Mouse (Mus musculus) C2C12 (cell line): Measurements from ENCODE around the gene Ccser1. TPM values are rescaled to one million over a fixed set of nuclear protein-coding genes. Genes with fewer than 3 reads are reported as not detected.

Experiments
- H3K27me3 ChIP-seq: one replicate; pipeline ENCODE4 v1.6.1; 2011; ENCODE audit not compliant: control insufficient read depth, insufficient read depth, insufficient read length
- H3K36me3 ChIP-seq: one replicate; pipeline ENCODE4 v1.6.1; 2011; ENCODE audit not compliant: control insufficient read depth, insufficient read depth
- H3K4me3 ChIP-seq: one replicate; pipeline ENCODE4 v1.5.1; 2011; ENCODE audit warnings: mild to moderate bottlenecking, control low read depth; ENCODE audit not compliant: poor library complexity, insufficient read depth, severe bottlenecking
- H3K79me2 ChIP-seq: one replicate; pipeline ENCODE4 v1.6.1; 2011; ENCODE audit not compliant: control insufficient read depth, insufficient read depth
- H3K79me3 ChIP-seq: one replicate; pipeline ENCODE4 v1.6.1; 2011; ENCODE audit warnings: low read depth, control low read depth
- H3ac ChIP-seq: one replicate; pipeline ENCODE3; 2011; ENCODE audit warnings: low read depth; ENCODE audit not compliant: control insufficient read depth, insufficient read length
- CEBPB ChIP-seq: IDR thresholded peaks from one replicate; pipeline ENCODE4 v1.6.1; 2011; ENCODE audit warnings: low read depth, mild to moderate bottlenecking, control low read depth, moderate library complexity
- CTCF ChIP-seq: IDR thresholded peaks from one replicate; pipeline ENCODE4 v1.5.1; 2011; ENCODE audit not compliant: control insufficient read depth, insufficient read depth, insufficient read length
- FOSL1 ChIP-seq: IDR thresholded peaks from one replicate; pipeline ENCODE4 v1.8.0; 2011; ENCODE audit warnings: mild to moderate bottlenecking, low read length; ENCODE audit not compliant: poor library complexity, insufficient read depth, severe bottlenecking
- MAX ChIP-seq: IDR thresholded peaks from one replicate; pipeline ENCODE4 v1.6.1; 2011; ENCODE audit warnings: mild to moderate bottlenecking, control low read depth
- MYOD1 ChIP-seq: IDR thresholded peaks from one replicate; pipeline ENCODE4 v1.6.1; 2011; ENCODE audit warnings: low read depth; ENCODE audit not compliant: control insufficient read depth, insufficient read length
- MYOG ChIP-seq: IDR thresholded peaks from one replicate; pipeline ENCODE4 v1.6.1; 2011; ENCODE audit not compliant: control insufficient read depth, insufficient read length; ENCODE audit errors: extremely low read depth
- USF1 ChIP-seq: IDR thresholded peaks from one replicate; pipeline ENCODE4 v1.6.1; 2011; ENCODE audit warnings: low read depth, mild to moderate bottlenecking, control low read depth, moderate library complexity
- polyA plus RNA-seq: library from polyadenylated mRNA; unstranded; fragments of >200 nt; fragmentation: generic; extraction: Trizol; gene quantifications from one replicate; pipeline ENCODE4 v1.2.1, GENCODE M21; 2012; ENCODE audit warnings: missing spikeins

Gene Ccser1
- polyA plus RNA-seq, 1 experiment, result 0.68 TPM

DNA sequence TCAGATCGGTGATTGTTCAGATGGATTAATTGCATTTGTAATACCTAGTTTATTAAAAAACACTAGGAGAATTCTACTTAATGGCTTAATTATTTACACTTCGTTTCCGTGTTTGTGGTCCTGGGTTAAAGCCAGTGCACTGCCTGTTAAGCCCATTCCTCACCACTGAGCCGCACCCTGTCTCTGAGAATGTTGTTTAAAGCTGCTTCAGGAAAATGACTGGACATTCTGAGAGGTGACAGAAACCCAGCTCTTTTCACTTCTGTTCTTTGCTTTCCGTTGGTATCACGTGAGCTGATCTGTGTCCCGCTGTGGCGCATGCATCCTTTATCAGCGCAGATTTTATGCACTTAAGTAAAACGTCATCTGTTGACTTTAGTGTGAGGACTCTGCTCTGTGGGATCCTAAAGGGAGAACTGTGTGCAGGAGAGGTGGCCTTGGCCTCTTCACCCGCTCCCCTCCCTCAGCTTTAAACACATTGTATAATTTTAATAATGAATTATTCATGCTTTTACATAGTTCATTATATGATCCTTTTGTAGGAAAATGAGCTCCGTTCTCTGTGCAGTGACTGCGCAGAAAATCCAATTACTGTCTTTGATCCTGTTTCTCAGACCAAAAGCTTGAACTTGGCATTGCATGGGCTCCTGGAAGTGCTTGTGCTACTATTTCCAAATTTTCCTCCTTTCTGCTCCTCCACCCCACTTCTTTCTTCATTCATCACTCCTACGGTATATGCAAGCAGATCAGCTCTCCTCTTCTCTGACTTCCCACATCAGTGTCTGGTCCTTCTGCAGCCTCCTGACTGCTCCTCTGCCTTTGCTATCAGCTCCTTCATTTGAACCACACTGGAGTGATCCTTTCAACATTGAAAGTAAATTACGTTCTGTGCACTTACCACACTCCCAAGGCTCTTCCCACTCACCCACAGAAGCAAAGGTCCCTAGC lies 149.7 kb downstream of the Ccser1 start:
- Histone ChIP-seq H3K79me3 (no peaks in the 10 kb centered on the region), H3K36me3 (no peaks in the 10 kb centered on the region), H3K79me2 (no peaks in the 10 kb centered on the region), H3K27me3 (no peaks in the 10 kb centered on the region), H3K4me3 (no peak overlapping the region), H3ac (no peak overlapping the region)
- TF ChIP-seq MYOG (no peak), FOSL1 (no peak), USF1 (no peak)

DNA sequence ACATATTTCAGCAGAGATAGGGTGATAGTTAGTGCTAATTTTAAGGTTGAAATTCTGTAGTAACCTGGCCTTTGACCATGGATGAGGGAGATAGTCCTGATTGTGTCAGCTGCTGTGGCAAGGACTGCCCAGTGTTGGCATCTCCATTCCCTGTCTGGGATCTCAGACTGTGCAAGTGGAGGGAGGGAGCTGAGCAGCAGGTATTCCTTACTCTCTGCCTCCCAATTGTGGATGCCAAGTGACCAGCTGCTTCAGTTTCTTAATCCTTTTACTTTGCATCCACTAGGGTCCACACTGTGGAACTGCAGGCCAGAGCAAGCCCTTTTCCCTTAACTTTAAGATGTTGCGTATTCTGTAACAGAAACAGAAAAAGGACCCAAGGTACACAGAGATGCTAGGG lies 154.3 kb downstream of the Ccser1 start:
- Histone ChIP-seq H3K27me3 (no peaks in the 10 kb centered on the region), H3ac (no peak overlapping the region), H3K79me3 (no peaks in the 10 kb centered on the region), H3K4me3 (no peak overlapping the region), H3K79me2 (no peaks in the 10 kb centered on the region), H3K36me3 (no peaks in the 10 kb centered on the region)
- TF ChIP-seq CEBPB (no peak), CTCF (no peak), USF1 (no peak), MYOD1 (no peak), FOSL1 (no peak), MAX (no peak), MYOG (no peak)

DNA sequence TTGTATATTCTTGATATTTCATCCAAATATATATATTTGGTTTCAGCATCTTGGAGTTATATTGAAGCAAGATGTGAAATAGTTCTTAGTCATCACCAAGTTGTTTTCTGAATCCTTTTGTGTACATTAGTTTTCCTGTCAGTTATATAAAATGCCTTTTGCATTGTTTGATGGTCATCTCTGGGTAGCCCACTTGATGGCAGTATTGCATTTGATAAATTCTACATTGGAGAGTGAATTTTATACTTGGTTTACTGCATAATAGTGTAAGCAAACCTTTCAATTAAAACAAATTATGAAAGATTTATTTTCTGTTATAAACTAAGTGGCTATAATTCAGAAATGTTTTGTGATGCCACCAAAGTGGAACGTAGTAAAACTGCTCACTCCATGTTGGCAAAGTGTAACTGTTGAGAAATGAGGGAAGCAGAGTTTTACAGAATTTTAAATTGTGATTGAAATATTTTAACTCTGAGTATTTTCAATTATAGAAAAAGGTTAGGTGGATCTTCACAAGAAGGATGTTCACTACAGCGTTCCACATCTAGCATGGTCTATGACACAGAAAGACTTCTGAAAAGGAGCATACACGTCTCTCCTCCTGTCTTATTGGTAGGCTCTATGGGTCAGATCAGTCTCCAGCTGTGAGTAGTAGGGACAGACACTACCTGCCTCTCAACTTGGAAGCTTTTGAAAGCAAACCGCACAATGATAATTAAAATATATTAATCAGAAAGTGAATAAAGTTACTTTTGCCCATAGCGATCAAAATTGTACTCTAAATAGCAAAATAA lies 167.1 kb downstream of the Ccser1 start:
- no peaks in the 10 kb centered on the region for H3K36me3 ChIP-seq
- H3K4me3 ChIP-seq, result no peak overlapping the region
- H3ac ChIP-seq, result no peak overlapping the region
- H3K27me3 ChIP-seq, result no peaks in the 10 kb centered on the region
- no peaks in the 10 kb centered on the region for H3K79me2 ChIP-seq
- H3K79me3 ChIP-seq, result no peaks in the 10 kb centered on the region
- no peak for TF ChIP-seq USF1
- no peak for TF ChIP-seq CEBPB
- TF ChIP-seq CTCF, result no peak
- no peak for TF ChIP-seq MAX
- TF ChIP-seq FOSL1, result no peak
- no peak for TF ChIP-seq MYOD1

DNA sequence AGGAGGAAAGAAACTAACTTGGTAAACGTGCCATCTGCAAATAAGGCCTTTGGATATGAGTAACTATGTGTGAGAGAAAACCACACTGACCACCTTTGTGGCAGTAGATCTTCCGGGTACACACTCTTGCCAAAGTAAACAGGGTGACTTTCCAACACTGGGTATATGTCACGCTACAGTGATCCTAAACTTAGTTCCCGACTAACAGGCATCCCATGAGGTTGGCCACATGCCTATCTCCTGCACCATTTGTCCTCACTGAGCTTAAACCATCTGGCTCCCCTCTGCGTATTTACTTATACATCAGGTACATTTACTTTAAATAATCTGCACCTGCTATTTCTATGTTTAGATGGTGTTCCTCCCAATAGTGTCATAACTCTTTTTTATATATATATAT lies 183.6 kb downstream of the Ccser1 start:
- no peaks in the 10 kb centered on the region for H3K79me3 ChIP-seq
- H3K27me3 ChIP-seq, result no peaks in the 10 kb centered on the region
- no peaks in the 10 kb centered on the region for H3K79me2 ChIP-seq
- H3ac ChIP-seq, result no peak overlapping the region
- H3K36me3 ChIP-seq, result no peaks in the 10 kb centered on the region
- H3K4me3 ChIP-seq, result no peak overlapping the region
- TF ChIP-seq FOSL1 (no peak), MAX (no peak), USF1 (no peak), CTCF (no peak), CEBPB (no peak), MYOG (no peak), MYOD1 (no peak)

DNA sequence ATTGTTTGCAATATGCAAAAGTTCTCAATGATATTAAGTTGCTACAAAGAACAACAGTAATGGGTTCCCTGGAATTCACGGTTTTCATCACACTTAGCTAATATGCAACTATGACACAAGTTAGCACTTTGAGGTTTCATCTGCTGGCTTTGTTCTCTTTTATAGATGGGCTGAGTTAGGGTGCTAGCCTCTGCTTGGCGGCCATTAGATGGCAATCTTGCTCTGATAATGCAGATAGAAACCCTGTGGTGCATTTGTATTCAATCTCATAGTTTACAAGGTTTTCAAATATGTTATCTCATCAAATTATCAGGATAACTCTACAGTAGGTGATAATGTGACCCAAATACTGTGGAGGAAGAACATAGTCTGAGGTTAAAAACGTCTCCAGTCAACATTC lies 202.4 kb downstream of the Ccser1 start:
- H3K27me3 ChIP-seq, result no peaks in the 10 kb centered on the region
- H3K79me2 ChIP-seq, result no peaks in the 10 kb centered on the region
- no peaks in the 10 kb centered on the region for H3K79me3 ChIP-seq
- H3ac ChIP-seq, result no peak overlapping the region
- TF ChIP-seq USF1 (no peak), CEBPB (no peak), MYOD1 (no peak), CTCF (no peak), FOSL1 (no peak), MAX (no peak), MYOG (no peak)
- no peaks in the 10 kb centered on the region for H3K36me3 ChIP-seq
- no peak overlapping the region for H3K4me3 ChIP-seq
